Mouse (Mus musculus) limb, embryonic 14.5 days (tissue): ENCODE measurements around the gene Fras1. TPM values are rescaled to one million over a fixed set of nuclear protein-coding genes. Genes with fewer than 3 reads are reported as not detected.
A peak's percentile ranks its signal among the peaks of the same experiment; 100 is the strongest.

ENCODE experiments used
- ATAC-seq: fragments of 200-750 bp; cut with Nextera tagmentation; 2 replicates; pipeline ENCODE4 v1.8.0; 2017; ENCODE audit warnings: low read depth, moderate number of reproducible peaks, moderate TSS enrichment; ENCODE audit not compliant: low FRiP score
- DNase-seq: peaks from one replicate; pipeline ENCODE4 v3.0.0-alpha.2; 2015; ENCODE audit warnings: low spot score
- H3K27ac ChIP-seq: fragments of 300-500 bp; sonication (generic); replicated peaks from 2 replicates; pipeline ENCODE4 v1.5.1; 2014; ENCODE audit warnings: low read depth, mild to moderate bottlenecking, low read length, moderate library complexity, mixed read lengths
- H3K27me3 ChIP-seq: fragments of 300-500 bp; sonication (generic); 2 replicates; pipeline ENCODE4 v1.6.1; 2014; ENCODE audit warnings: low read length, mixed read lengths; ENCODE audit not compliant: control insufficient read depth, insufficient read depth
- H3K36me3 ChIP-seq: fragments of 300-500 bp; sonication (generic); 2 replicates; pipeline ENCODE4 v1.6.1; 2014; ENCODE audit warnings: mild to moderate bottlenecking, low read length, moderate library complexity, mixed read lengths; ENCODE audit not compliant: control insufficient read depth, insufficient read depth
- H3K4me1 ChIP-seq: fragments of 300-500 bp; sonication (generic); 2 replicates; pipeline ENCODE4 v1.6.1; 2014; ENCODE audit warnings: antibody characterized with exemption, low read length, mixed read lengths; ENCODE audit not compliant: control insufficient read depth, insufficient read depth
- H3K4me2 ChIP-seq: fragments of 300-500 bp; sonication (generic); replicated peaks from 2 replicates; pipeline ENCODE4 v1.6.1; 2014; ENCODE audit warnings: low read depth, mild to moderate bottlenecking, low read length, moderate library complexity; ENCODE audit not compliant: severe bottlenecking
- H3K4me3 ChIP-seq: fragments of 300-500 bp; sonication (generic); replicated peaks from 2 replicates; pipeline ENCODE4 v1.5.1; 2014; ENCODE audit warnings: low read length
- H3K9ac ChIP-seq: fragments of 300-500 bp; sonication (generic); 2 replicates; pipeline ENCODE4 v1.6.1; 2014; ENCODE audit warnings: mild to moderate bottlenecking, low read depth, low read length, moderate library complexity; ENCODE audit not compliant: severe bottlenecking
- H3K9me3 ChIP-seq: fragments of 300-500 bp; sonication (generic); 2 replicates; pipeline ENCODE4 v1.6.1; 2016; ENCODE audit warnings: low read length; ENCODE audit not compliant: control insufficient read depth
- POLR2A ChIP-seq: fragments of 200-500 bp; IDR thresholded peaks from 2 replicates; pipeline ENCODE4 v1.8.0; 2012; ENCODE audit warnings: inconsistent platforms, mild to moderate bottlenecking, moderate library complexity, borderline replicate concordance; ENCODE audit not compliant: insufficient read depth, insufficient read length; ENCODE audit errors: extremely low read depth
- WGBS: fragments of 180-500 bp; shearing (Covaris S2); extraction: QIAGEN DNeasy Blood & Tissue Kit; methylation state at CpG from one replicate; pipeline ENCODE4 v1.1.7; 2014; 5-methylcytosine and 5-hydroxymethylcytosine counted together
- polyA plus RNA-seq, 2 experiments: library from polyadenylated mRNA; depleted of rRNA in 1 of 2; stranded (reverse) in 1 of 2; unstranded in 1 of 2; fragments of >200 nt; fragmentation: Nextera tagmentation in 1 of 2; extraction: Ambion mirVana in 1 of 2; gene quantifications; 2 replicates each; pipeline versions ENCODE4 v1.2.1 to v1.2.3; 2012 to 2014

Gene Fras1
- polyA plus RNA-seq, 2 experiments: 10.5 to 30.5 TPM

- Histone ChIP-seq H3K4me1 (0 out of 2 replicates have a peak, but pooled peaks cover 5% of the 10 kb centered on the region), H3K27ac (no peak overlapping the region), H3K36me3 (0 out of 2 replicates have a peak, but pooled peaks cover 4% of the 10 kb centered on the region), H3K4me3 (no peak overlapping the region), H3K4me2 (no peak overlapping the region), H3K9ac (no peak overlapping the region), H3K27me3 (no peaks in the 10 kb centered on the region), H3K9me3 (no peaks in the 10 kb centered on the region)
- ATAC-seq (no peak), DNase-seq (no peak)
- 45% methylated on average over 7 of the region's 7 CpGs for WGBS
- no peak for TF ChIP-seq POLR2A
Measured at GRCm38 (mm10) chr5:96603974-96604769, 230.4 kb downstream of the Fras1 start.

GRCm38 (mm10) chr5:96608036-96608435, 234.3 kb downstream of the Fras1 start:
- DNase-seq (no peak), ATAC-seq (no peak; the same call in 1 of the 2 replicates)
- Histone ChIP-seq H3K4me2 (no peak overlapping the region), H3K4me1 (peaks cover 5% of the 10 kb centered on the region; the same call in 1 of the 2 replicates), H3K4me3 (no peak overlapping the region), H3K9me3 (no peaks in the 10 kb centered on the region), H3K27me3 (no peaks in the 10 kb centered on the region), H3K36me3 (no peaks in the 10 kb centered on the region), H3K9ac (no peak overlapping the region), H3K27ac (no peak overlapping the region)
- TF ChIP-seq POLR2A: no peak
- 48% methylated on average over 5 of the region's 5 CpGs for WGBS

- Histone ChIP-seq H3K27ac (no peak overlapping the region), H3K4me2 (no peak overlapping the region), H3K27me3 (no peaks in the 10 kb centered on the region), H3K9me3 (no peaks in the 10 kb centered on the region), H3K4me3 (no peak overlapping the region), H3K36me3 (no peaks in the 10 kb centered on the region), H3K4me1 (peaks cover 5% of the 10 kb centered on the region; the same call in 1 of the 2 replicates), H3K9ac (no peak overlapping the region)
- DNase-seq (no peak), ATAC-seq (no peak)
- TF ChIP-seq POLR2A: no peak
- WGBS: 49% methylated on average over 3 of the region's 3 CpGs
Measured at GRCm38 (mm10) chr5:96608581-96609280, 235.0 kb downstream of the Fras1 start.

DNA sequence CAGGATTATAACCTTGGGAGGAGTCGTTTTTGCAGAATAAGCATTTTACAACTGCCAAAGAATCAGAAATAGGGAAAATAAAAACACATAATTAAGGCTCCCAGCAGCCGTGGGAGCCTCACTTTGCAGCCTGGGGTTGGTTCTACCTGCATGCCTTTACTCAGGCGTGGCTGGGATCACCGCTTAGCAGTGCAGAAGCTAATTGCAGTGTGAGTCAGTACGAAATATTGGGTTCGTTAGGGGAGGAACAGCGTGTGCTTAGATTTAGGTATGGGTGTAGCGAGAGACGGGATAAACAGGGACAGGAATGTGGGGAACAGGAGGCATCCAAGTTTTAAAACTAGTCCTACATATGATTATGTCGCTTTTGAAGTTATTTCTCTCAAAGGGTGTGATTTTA, 238.3 kb downstream of the Fras1 start:
- Histone ChIP-seq H3K4me3 (no peak overlapping the region), H3K27ac (no peak overlapping the region), H3K4me2 (no peak overlapping the region), H3K27me3 (no peaks in the 10 kb centered on the region), H3K36me3 (no peaks in the 10 kb centered on the region), H3K4me1 (peaks cover 9% of the 10 kb centered on the region; the same call in 1 of the 2 replicates), H3K9ac (no peak overlapping the region), H3K9me3 (no peaks in the 10 kb centered on the region)
- no peak for TF ChIP-seq POLR2A
- ATAC-seq (no peak), DNase-seq (no peak)
- WGBS: 38% methylated on average over 10 of the region's 10 CpGs

DNA sequence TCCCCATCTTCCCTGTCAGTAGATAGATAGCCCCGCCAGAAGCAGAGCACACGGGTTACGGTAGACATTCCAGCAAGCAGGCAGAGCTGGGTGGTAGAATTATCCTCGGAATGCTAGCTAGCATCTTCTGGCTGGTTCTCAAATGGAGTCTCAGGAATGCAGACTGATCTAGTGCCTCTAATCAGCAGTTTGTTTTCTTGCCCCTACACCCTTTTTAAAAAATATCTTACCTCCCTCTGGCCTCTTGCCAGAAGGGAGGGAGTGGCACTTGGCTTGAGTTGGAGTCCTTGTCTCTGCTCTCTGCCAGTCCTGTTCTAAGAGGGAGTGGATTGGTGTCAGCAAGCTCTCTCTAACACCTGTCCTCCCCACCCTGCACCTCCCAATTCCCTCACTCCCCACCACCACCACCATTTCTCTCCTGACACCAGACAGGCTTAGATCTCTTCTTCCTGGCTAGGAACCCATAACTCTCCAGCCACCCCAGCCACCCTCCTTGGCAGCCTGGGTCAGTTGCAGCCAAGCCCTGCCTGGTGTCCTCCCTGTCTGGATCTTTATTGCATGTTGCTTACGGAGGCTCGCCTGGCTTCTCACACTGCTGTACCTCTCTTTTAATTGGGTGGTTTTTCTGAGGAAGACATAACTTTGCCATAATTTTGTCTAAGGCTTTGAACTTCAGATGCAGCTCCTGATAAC, 243.3 kb downstream of the Fras1 start:
- no peak for TF ChIP-seq POLR2A
- Histone ChIP-seq H3K4me2 (no peak overlapping the region), H3K9ac (no peak overlapping the region), H3K27me3 (no peaks in the 10 kb centered on the region), H3K9me3 (no peaks in the 10 kb centered on the region), H3K36me3 (no peaks in the 10 kb centered on the region), H3K4me3 (no peak overlapping the region), H3K27ac (no peak overlapping the region), H3K4me1 (peaks cover 7% of the 10 kb centered on the region; the same call in 1 of the 2 replicates)
- ATAC-seq (no peak), DNase-seq (peak; percentile 30)
- WGBS: 33% methylated on average over 6 of the region's 6 CpGs
